Mouse (Mus musculus) frontal cortex, postnatal 25 days (tissue): ENCODE results near the gene Irf2bp2.
"Not testable (repeated sequence)": the region's sequence is repeated elsewhere in the genome, so short reads cannot be mapped to it uniquely, and the experiment has no call there.

ENCODE experiments used
- DNase-seq, 2 experiments: peaks; one replicate each; pipeline ENCODE4 v3.0.0; 2022; ENCODE audit warnings: low spot score in 2 of 2

The Irf2bp2 gene

DNA sequence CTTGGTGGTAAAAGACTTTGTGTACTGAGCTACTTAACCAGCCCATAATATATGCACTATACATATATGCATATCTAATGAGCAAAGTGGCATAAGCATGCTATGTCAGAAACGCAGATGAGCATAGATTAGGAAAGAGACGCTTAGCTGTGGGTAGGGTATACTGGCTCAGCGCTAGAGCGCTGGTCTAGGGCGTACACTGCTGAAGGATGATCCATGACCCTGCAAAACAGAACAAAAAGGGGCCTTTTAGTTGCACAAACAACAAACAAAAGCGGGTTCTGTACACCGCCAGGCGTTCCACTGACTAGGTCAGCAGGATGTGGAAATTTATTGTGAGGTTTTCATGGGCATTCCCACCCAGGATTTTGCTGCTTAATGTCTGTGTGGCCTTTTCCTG is 8.9 kb upstream of the Irf2bp2 start:
- DNase-seq: no peak

DNA sequence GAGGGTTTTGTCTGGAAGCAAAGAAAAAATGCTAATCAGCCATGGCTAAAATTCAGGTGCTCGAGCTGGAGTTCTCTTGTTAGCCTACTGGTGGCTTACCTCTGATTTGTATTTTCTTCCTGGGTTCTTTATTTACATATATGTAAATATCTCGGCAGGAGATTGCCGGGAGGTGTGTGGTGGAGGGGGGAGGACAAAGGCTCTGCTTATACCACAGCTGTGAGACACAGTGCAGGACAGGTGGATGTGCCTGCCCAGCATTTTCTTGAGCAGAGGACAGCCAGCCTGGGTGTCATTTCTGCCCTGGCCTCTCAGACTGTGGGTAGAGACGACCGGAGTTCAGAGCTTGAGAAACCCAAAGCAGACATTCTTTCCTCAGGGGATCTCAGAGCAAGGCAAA is 7.5 kb upstream of the Irf2bp2 start:
- no peak for DNase-seq

DNA sequence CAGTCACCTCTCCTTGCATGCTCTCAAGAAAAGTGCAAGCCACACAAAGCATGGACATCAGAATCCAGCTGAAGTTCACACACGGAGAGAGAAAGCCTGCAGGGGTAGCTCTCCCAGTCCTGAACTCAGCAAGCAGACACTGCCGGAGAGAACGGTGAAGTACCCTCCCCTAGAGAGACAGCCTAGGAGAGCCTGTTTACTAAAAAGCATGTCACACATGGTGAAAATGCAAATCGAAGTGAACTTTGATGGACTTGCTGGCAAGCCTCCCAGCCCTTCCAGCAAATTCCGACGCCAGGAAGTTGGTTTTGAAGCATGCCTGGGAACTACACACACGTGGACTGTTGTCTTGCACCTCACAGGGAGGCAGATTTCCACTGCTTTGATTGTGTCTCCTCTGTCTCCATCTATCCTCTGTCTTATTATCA is 7.0 kb upstream of the Irf2bp2 start:
- no peak for DNase-seq

- not testable (repeated sequence) for DNase-seq
Observed at GRCm38 (mm10) chr8:126600388-126600787, 6.6 kb upstream of the Irf2bp2 start.

GRCm38 (mm10) chr8:126599297-126599696 is 5.5 kb upstream of the Irf2bp2 start:
- DNase-seq: no peak

DNA sequence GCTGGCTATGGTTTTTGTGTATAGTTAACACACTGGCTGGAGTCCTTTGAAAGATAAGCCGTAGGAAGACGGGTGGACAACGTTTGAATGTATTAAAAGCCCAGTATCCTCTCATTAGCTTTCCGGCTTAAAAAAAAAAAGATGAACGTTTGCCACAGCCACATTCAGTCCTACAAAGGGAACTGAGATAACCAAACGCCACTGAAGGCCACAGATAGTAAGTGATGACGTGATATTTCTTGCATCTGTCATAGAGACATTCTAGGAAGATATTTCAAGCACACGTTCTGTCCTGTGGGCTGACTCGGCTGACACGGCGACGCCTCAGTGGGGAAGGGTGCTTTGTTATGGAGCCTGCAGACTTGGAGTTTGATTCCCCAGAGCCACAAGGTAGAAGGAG is 4.4 kb upstream of the Irf2bp2 start:
- no peak for DNase-seq

DNA sequence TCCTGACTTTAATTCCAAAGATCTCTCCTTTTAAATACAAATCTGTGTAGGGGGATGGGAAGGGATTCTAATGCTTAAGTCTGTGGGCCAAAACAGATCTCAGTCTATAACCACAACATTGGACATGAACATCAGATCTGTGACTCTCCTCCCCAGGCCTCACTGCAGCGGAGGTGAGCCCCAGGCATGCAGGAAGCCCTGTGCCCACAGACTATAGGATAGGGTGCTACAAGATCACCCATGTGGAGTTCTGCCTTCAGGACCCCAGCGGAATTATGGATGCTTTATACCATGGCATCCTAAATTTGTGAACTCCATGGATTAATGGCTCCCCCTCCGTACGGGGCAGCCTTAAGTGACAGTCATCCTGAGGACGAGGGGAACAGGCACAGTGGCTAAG is 2.9 kb upstream of the Irf2bp2 start:
- no peak for DNase-seq

DNA sequence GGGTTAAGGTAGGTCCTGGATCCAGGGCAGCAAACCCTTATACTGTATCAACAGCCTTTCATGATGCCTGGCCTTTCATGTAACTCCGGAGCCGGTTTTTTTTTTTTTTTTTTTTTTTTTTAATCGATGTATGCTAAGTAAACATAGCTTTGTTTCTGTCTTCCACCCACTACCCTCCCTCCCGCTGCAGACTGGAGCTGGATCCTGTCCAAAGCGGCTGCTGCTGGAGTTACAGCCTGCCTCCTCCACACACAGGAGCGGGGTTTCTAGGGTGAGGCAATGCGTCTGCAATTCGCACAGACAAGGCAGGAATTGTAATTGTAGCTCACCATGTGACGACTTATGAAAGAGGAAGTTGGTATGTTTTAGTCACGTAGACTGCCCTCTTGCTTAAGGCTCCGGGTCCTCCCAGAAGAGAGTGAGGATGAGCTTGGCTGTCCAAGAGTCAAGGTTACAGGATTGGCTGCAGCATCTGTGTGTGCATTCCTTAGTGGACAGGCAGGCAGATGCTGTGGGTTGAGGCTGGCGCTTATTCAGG is 2.4 kb upstream of the Irf2bp2 start:
- DNase-seq: peak; percentile 62 to 76

- peak; percentile 26 to 46 for DNase-seq
Observed at GRCm38 (mm10) chr8:126595204-126596061, 1.6 kb upstream of the Irf2bp2 start.

DNA sequence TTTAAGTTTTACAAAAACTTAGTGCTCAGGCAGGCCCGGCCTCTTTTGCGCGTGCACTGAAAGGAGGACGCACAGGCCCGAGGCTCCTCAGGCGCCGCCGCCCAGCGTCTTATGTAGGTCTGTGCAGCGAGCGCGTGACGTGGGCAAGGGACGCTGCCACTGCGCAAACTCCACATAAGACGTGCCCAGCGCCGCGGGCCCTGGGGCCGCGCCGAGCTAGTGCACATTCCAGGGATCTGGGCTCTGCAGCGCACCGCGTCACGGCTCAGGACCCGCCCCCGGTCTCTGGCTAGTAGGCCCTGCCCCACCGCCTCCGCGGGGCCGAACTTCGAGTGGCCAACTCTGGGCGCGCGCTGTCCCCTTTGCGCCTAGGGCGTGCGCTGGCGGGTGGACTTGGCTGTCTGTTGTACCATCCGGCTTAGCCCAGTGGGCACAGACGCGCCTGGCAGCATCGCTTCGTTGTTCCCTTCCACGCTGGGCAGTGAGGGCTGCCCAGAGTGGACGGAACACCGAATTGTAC is 755 bp upstream of the Irf2bp2 start:
- peak; percentile 96 to 98 for DNase-seq

GRCm38 (mm10) chr8:126592771-126593571 is 815 bp downstream of the Irf2bp2 start:
- DNase-seq: no peak

GRCm38 (mm10) chr8:126592381-126592770 is 1.4 kb downstream of the Irf2bp2 start:
- no peak for DNase-seq

DNA sequence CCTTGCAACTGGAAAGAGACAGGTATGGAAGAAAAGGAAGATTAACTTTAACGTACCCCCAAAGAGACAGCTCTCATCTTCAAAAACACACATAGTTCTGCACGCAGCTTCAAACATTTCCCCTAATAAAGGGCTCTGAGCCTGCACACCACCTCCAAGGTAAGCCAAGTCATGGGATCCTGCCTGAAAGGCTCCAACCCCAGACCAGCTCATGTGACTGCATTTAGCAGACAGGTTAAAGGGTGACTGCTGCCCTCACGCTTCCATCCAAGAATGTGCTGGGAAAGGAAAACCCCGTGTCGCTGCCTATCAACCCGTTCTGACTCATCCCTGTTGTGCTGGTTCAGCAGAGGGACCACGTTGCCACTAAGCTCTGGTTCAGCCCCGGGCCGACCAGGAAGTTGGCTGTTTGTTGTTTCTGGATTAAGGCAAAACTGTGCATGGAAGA is 1.9 kb downstream of the Irf2bp2 start:
- DNase-seq: no peak

DNA sequence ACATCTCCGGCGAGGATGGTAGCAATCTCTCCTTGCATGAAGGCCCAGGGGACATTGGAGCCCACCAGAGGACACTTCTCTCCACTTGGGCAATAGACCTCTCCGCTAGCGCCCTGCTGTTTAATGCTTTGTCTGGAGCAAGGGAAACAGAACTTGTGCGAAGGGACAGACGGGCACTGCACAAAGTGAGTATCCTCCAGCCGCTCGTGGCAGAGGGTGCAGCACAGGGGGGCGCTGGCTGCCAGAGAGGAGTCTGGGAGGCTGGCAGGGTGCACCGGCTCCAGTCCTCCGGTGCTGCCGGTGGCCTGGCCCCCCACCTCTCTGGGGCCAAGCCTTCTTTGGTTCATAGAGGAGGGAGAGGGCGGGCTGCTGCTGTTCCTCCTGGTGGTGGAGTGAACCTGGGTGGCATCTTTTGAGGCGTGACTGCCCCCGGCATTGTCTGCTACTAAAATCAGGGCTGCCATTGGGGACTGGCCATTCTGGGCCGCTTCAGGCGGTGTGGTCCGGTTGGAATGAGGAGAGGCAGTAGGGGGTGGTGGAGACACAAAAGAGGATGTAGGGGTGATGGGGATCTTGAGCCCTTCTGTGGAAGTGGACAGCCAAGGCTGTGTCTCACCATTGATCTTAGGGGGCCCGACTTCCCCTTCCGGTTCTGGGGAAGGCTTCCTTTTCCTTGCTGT is 2.5 kb downstream of the Irf2bp2 start:
- peak in 1 of 2 experiments; percentile 32 for DNase-seq

- no peak for DNase-seq
Observed at GRCm38 (mm10) chr8:126590599-126590998, 3.2 kb downstream of the Irf2bp2 start.

DNA sequence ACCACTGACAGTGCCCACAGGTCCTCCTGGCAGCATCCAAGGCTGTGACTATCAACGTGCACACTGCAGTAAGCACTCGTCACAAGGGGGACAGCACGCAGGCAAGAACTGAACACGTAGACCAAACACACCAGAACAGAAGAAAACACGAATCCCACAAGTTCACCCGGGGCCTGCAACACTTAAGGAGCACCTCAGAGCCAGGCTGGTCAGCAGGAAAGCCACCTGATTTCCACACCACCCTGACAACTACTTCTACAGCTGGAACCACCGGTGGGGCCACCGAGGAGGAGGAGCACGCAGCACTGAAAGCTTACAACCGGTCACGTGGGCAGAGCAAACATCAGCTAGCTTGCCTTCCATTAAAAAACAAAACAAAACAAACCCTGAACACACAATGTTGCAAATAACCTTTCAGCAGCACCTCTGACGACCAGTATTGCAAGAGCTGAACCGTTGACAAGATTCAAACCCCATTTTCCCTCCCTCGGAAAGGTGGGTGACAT is 3.7 kb downstream of the Irf2bp2 start:
- no peak for DNase-seq

- no peak for DNase-seq
Observed at GRCm38 (mm10) chr8:126589507-126590023, 4.2 kb downstream of the Irf2bp2 start.

- DNase-seq: no peak
Observed at GRCm38 (mm10) chr8:126588636-126589506, 4.9 kb downstream of the Irf2bp2 start.

DNA sequence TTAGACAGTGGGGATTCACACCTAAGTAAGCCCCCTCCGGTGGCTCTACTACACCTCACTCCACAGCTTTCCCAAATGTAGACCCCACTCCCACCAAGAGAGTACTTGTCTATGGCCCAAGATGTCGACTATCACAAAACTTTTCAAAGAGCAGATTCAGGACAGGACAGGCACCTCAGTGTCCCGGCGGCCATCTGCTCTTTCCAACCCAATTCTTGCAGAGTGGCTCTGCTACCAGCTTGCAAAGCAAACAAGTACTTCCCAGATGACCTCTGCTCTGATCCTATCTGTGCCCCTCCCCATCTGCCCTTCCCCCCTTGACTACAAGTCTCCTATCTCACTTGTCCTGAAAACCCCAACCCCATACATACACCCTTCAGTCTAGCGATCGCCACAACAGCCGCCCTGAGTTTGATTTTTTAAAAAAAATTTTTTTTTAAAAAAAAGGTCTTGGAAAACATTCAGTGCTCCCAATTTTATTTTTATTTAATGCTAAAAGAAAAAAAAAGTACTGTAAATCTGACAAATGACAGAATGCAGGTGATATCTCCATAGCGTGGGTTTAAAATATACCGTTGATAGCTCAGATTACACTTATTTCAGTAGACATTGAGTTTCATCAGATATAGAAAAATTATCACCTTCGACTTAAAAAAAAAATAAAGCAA is 5.8 kb downstream of the Irf2bp2 start:
- no peak for DNase-seq
